Mouse (Mus musculus) lung, embryonic 14.5 days (tissue): ENCODE data around the gene Defb36. TPM values are rescaled to one million over a fixed set of nuclear protein-coding genes. Genes with fewer than 3 reads are reported as not detected.

Experiments
- ATAC-seq: fragments of 200-750 bp; cut with Nextera tagmentation; 2 replicates; pipeline ENCODE4 v1.8.0; 2017; ENCODE audit warnings: mild to moderate bottlenecking, moderate TSS enrichment, moderate library complexity; ENCODE audit not compliant: insufficient read depth
- DNase-seq: peaks from one replicate; pipeline ENCODE4 v3.0.0-alpha.2; 2015
- H3K27ac ChIP-seq: fragments of 300-500 bp; sonication (generic); 2 replicates; pipeline ENCODE4 v1.5.1; 2014; ENCODE audit warnings: low read depth, mild to moderate bottlenecking, moderate library complexity
- H3K27me3 ChIP-seq: fragments of 300-500 bp; sonication (generic); 2 replicates; pipeline ENCODE4 v1.6.1; 2014; ENCODE audit warnings: low read length, control low read depth; ENCODE audit not compliant: insufficient read depth
- H3K36me3 ChIP-seq: fragments of 300-500 bp; sonication (generic); 2 replicates; pipeline ENCODE4 v1.6.1; 2014; ENCODE audit warnings: control low read depth; ENCODE audit not compliant: insufficient read depth
- H3K4me1 ChIP-seq: fragments of 300-500 bp; sonication (generic); 2 replicates; pipeline ENCODE4 v1.6.1; 2014; ENCODE audit warnings: antibody characterized with exemption, control low read depth; ENCODE audit not compliant: insufficient read depth
- H3K4me2 ChIP-seq: fragments of 300-500 bp; sonication (generic); 2 replicates; pipeline ENCODE4 v1.6.1; 2014; ENCODE audit warnings: mild to moderate bottlenecking
- H3K4me3 ChIP-seq: fragments of 300-500 bp; sonication (generic); 2 replicates; pipeline ENCODE4 v1.5.1; 2014; ENCODE audit warnings: low read depth, low read length
- H3K9ac ChIP-seq: fragments of 300-500 bp; sonication (generic); 2 replicates; pipeline ENCODE4 v1.6.1; 2014
- H3K9me3 ChIP-seq: fragments of 300-500 bp; sonication (generic); 2 replicates; pipeline ENCODE4 v1.6.1; 2016; ENCODE audit warnings: low read depth, low read length, control low read depth
- CTCF ChIP-seq: IDR thresholded peaks from 2 replicates; pipeline ENCODE4 v1.5.1; 2016; ENCODE audit warnings: antibody characterized with exemption, low read depth
- WGBS: fragments of 180-500 bp; shearing (Covaris S2); extraction: QIAGEN DNeasy Blood & Tissue Kit; methylation state at CpG from one replicate; pipeline ENCODE4 v1.1.7; 2014; 5-methylcytosine and 5-hydroxymethylcytosine counted together
- polyA plus RNA-seq: library from polyadenylated mRNA; unstranded; fragments of >200 nt; fragmentation: Nextera tagmentation; extraction: Ambion mirVana; gene quantifications from 2 replicates; pipeline ENCODE4 v1.2.1, GENCODE M21; 2014

The Defb36 gene
- polyA plus RNA-seq, 1 experiment from 2014 or later = not detected

GRCm38 (mm10) chr2:152629239-152629638 lies 25.1 kb downstream of the Defb36 start:
- no peak for ATAC-seq
- Histone ChIP-seq H3K27ac (no peak overlapping the region), H3K27me3 (peaks cover 34% of the 10 kb centered on the region), H3K36me3 (no peaks in the 10 kb centered on the region), H3K4me3 (no peak overlapping the region), H3K4me1 (no peaks in the 10 kb centered on the region), H3K9ac (no peak overlapping the region), H3K4me2 (no peak overlapping the region), H3K9me3 (no peaks in the 10 kb centered on the region)
- WGBS = 39% methylated on average over 3 of the region's 3 CpGs
- no peak for TF ChIP-seq CTCF
- no peak for DNase-seq

DNA sequence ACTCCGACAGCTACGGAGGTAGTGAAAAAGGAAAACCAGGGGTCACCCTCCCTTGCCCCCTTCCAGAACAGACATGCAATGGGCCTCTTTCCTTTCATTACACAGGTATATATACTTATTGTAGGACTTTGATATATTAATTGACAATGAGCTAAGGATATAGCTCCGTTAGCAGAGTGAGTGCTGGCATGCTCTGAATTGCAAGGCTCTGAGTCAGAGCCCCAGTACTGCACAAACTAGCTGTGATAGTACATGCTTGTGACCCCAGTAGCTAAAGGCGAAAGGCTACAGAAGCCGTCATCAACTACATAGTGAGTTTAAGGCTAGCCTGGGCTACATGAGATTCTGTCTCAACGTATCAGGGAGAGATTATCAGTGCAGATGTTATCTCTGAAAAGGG lies 25.8 kb downstream of the Defb36 start:
- H3K4me1 ChIP-seq = no peaks in the 10 kb centered on the region
- ATAC-seq (no peak), DNase-seq (no peak)
- no peak overlapping the region for H3K4me2 ChIP-seq
- no peak overlapping the region for H3K27ac ChIP-seq
- peaks cover 34% of the 10 kb centered on the region for H3K27me3 ChIP-seq
- H3K9ac ChIP-seq = no peak overlapping the region
- no peaks in the 10 kb centered on the region for H3K36me3 ChIP-seq
- TF ChIP-seq CTCF = no peak
- H3K9me3 ChIP-seq = no peaks in the 10 kb centered on the region
- no peak overlapping the region for H3K4me3 ChIP-seq
- WGBS = 72% methylated on average over 6 of the region's 6 CpGs

- H3K4me3 ChIP-seq = peak overlapping the region; percentile 5; the same call in 1 of the 2 replicates
- H3K27me3 ChIP-seq = peaks cover 6% of the 10 kb centered on the region; the same call in 1 of the 2 replicates
- peak overlapping the region; percentile 32 for H3K9ac ChIP-seq
- 19% methylated on average over 17 of the region's 17 CpGs for WGBS
- H3K27ac ChIP-seq = no peak overlapping the region; the same call in 1 of the 2 replicates
- H3K36me3 ChIP-seq = no peaks in the 10 kb centered on the region
- no peak for TF ChIP-seq CTCF
- H3K4me2 ChIP-seq = peak overlapping the region; percentile 45; the same call in 1 of the 2 replicates
- ATAC-seq (no peak), DNase-seq (peak; percentile 70)
- H3K4me1 ChIP-seq = peaks cover 3% of the 10 kb centered on the region; the same call in 1 of the 2 replicates
- no peaks in the 10 kb centered on the region for H3K9me3 ChIP-seq
Measured at GRCm38 (mm10) chr2:152633334-152633733, 29.2 kb downstream of the Defb36 start.

DNA sequence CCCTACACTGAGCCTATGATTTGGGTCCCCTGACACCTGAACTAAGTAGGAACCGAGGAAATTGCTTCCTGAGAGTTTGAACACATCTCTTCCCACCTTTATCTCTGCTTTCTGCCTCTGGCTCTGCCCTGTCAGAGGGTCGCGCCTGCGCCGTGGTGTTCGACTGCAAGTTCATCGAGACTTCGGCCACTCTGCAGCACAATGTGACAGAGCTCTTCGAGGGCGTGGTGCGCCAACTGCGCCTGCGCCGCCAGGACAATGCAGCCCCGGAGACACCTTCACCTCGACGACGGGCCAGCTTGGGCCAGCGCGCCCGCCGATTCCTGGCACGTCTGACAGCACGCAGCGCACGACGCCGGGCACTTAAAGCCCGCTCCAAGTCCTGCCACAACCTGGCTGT lies 30.2 kb downstream of the Defb36 start:
- Histone ChIP-seq H3K9ac (no peak overlapping the region), H3K4me1 (peaks cover 7% of the 10 kb centered on the region), H3K4me3 (no peak overlapping the region), H3K9me3 (no peaks in the 10 kb centered on the region), H3K4me2 (no peak overlapping the region), H3K27me3 (no peaks in the 10 kb centered on the region), H3K36me3 (no peaks in the 10 kb centered on the region), H3K27ac (no peak overlapping the region)
- WGBS = 61% methylated on average over 29 of the region's 29 CpGs
- no peak for TF ChIP-seq CTCF
- no peak for DNase-seq
- ATAC-seq = no peak

- Histone ChIP-seq H3K9me3 (no peaks in the 10 kb centered on the region), H3K27ac (peak overlapping the region; percentile 97), H3K27me3 (no peaks in the 10 kb centered on the region), H3K9ac (peak overlapping the region; percentile 5; the same call in 1 of the 2 replicates), H3K4me3 (no peak overlapping the region), H3K4me1 (peaks cover 11% of the 10 kb centered on the region), H3K36me3 (no peaks in the 10 kb centered on the region), H3K4me2 (peak overlapping the region; percentile 42)
- TF ChIP-seq CTCF = no peak
- 32% methylated on average over 23 of the region's 23 CpGs for WGBS
- ATAC-seq (peak; percentile 80), DNase-seq (peak; percentile 91)
Measured at GRCm38 (mm10) chr2:152636246-152637005, 32.3 kb downstream of the Defb36 start.

DNA sequence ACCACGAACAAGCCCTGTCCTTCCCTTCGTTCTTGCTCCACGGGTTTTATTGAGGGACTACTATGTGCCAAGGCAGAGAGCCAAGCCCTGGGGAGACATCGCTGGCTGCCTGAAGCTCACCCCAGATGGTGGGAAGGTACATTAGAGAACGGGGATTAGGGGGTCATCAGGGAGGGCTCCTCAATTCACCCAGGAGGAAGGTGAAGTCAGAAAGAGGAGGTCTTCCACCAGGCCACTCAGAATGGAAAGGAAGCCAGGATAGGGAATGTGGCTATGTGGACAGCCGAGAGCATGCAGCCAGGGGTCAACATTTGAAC lies 32.8 kb downstream of the Defb36 start:
- Histone ChIP-seq H3K9me3 (no peaks in the 10 kb centered on the region), H3K36me3 (no peaks in the 10 kb centered on the region), H3K4me1 (peaks cover 11% of the 10 kb centered on the region), H3K4me2 (peak overlapping the region; percentile 42), H3K4me3 (no peak overlapping the region), H3K9ac (no peak overlapping the region; the same call in 1 of the 2 replicates), H3K27ac (peak overlapping the region; percentile 97), H3K27me3 (no peaks in the 10 kb centered on the region)
- WGBS = 47% methylated on average over 6 of the region's 6 CpGs
- no peak for TF ChIP-seq CTCF
- ATAC-seq = no peak; the same call in 1 of the 2 replicates
- no peak for DNase-seq

- Histone ChIP-seq H3K9ac (no peak overlapping the region), H3K27ac (peak overlapping the region; percentile 97), H3K9me3 (no peaks in the 10 kb centered on the region), H3K27me3 (no peaks in the 10 kb centered on the region), H3K4me1 (peaks cover 11% of the 10 kb centered on the region), H3K4me2 (no peak overlapping the region), H3K4me3 (no peak overlapping the region), H3K36me3 (no peaks in the 10 kb centered on the region)
- TF ChIP-seq CTCF = no peak
- ATAC-seq (no peak), DNase-seq (no peak)
- 75% methylated on average over 4 of the region's 4 CpGs for WGBS
Measured at GRCm38 (mm10) chr2:152637381-152637780, 33.3 kb downstream of the Defb36 start.
